Mouse (Mus musculus) inflammation-experienced regulatory T-cells, adult 6 months (primary cell): ENCODE results near the gene Clasrp. TPM values are rescaled to one million over a fixed set of nuclear protein-coding genes. Genes with fewer than 3 reads are reported as not detected.
"Not testable (repeated sequence)": the region's sequence is repeated elsewhere in the genome, so short reads cannot be mapped to it uniquely, and the experiment has no call there.

Experiments
- ATAC-seq: one replicate; pipeline ENCODE4 v1.8.0; 2017
- polyA plus RNA-seq, 3 experiments: library from polyadenylated mRNA; unstranded; fragments of 100-300 nt; shearing (Covaris generic); gene quantifications; one replicate each; pipeline ENCODE4 v1.2.1; 2017

Clasrp gene
- polyA plus RNA-seq, 3 experiments from 2014 or later: 8.1 to 10.8 (median 9.8) TPM

DNA sequence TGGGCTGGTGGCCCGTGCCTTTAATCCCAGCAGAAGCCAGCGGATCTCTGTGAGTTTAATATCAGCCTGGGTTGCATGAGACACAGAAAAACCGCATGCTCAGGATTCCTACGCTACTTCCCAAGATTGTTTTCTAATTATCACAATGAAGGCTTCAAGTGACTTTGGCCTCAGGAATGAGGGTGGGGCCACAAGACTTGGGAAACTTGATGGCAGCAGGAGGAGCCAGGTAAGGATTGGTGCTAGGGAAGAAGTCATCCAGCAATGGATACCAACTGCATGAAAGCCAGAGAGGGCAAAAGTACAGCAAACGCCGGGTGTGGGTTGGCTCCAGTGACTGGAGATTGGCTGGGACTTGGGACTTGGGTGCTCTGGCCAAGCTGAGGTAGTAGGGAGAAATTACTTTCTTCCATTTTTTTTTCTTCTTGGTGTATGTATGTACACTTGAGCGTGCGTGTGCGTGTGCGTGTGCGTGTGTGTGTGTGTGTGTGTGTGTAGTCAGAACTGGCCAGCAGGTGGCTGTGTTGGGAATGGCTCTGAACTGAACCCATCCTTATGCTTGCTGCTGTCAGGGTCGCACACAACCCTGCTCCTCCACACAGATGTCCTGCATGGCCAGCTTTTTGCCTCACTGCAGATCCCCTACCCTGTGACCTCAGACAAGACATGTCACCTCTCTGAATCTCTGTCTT is 5.5 kb upstream of the Clasrp start:
- no peak for ATAC-seq

DNA sequence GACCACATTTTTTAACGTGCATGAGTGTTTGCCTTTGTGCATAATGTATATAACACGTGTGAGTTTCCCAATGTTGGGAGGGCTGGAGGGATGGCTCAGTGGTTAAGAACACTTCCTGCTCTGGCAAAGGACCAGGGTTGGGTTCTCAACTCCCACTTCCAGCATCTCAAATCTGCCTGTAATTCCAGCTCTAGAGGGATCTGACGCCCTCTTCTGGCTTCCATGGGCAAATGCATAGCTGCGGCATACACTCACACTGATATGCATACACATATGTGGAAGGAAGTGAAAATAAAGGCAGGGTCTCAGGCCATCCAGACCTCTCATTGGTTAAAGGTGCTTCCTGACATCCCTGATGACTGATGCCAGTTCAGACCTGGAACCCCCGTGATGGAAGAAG is 3.0 kb upstream of the Clasrp start:
- no peak for ATAC-seq

DNA sequence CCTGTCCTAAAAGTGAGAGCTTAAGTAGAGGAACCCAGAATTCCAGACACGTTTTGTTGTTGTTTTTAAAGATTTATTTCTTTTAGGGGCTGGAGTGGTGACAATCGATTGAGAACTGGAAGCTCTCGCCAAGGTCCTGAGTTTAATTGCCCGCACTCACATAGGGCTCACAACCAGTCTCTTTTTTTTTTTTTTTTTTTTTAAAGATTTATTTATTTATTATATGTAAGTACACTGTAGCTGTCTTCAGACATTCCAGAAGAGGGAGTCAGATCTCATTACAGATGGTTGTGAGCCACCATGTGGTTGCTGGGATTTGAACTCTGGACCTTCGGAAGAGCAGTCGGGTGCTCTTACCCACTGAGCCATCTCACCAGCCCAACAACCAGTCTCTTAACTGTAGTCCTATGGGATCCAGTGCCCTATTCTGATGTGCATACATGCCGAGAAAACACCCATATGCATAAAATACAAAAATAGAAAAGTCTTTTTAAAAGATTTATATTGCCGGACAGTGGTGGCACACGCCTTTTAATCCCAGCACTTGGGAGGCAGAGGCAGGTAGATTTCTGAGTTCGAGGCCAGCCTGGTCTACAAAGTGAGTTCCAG is 424 bp upstream of the Clasrp start:
- not testable (repeated sequence) for ATAC-seq

DNA sequence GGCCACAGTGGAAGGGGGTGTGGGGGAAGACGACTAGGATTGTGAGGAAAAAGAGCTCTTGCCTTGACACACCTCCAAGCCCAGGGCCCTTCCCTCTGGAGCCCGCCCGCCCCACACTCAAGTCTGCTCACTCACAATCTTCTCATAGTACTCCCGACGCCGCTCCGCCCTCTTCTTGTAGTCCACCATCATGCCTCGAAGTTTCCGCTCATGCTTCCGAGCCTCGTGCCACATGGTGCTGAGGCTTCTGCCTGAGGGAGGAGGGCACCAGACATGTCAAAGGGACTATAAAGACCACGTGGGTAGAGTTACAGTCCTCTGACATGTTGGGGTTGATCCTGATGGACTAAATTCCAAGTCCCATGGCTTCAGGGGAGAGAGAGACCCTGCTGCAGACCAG is 1.2 kb downstream of the Clasrp start:
- ATAC-seq: no peak

GRCm38 (mm10) chr7:19600562-19600961 is 3.7 kb downstream of the Clasrp start:
- ATAC-seq: no peak

DNA sequence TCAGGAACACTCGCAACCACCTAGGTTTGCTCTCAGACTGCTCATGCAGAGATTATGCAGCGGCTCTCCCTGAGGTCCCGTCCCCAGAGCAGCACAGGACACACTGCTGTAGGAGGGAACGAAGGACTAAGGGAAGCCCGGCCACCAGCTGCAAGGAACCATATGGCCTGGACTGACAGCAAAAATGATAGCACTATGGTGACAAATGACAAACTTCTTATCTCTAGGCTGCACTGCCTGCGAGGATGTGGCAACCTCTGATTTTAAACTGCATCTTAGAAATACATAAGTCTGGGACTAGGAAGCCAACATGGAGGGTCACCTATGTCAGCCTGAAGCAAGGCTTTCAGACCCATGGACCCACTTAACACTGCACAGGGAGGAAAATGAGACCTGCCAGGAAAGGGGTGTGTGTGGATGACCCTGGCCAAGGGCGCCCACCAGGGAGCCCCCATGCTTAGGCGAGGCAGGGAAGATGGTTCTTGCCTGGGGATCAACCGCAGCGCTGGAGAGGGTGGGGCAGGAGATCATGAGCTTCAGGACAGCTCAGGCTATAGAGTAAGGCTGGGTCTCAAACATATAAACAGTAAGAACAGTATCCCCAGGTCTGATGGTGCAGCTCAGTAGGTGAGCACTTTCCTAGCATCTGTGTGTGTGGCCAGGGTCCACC is 11.1 kb downstream of the Clasrp start:
- no peak for ATAC-seq

DNA sequence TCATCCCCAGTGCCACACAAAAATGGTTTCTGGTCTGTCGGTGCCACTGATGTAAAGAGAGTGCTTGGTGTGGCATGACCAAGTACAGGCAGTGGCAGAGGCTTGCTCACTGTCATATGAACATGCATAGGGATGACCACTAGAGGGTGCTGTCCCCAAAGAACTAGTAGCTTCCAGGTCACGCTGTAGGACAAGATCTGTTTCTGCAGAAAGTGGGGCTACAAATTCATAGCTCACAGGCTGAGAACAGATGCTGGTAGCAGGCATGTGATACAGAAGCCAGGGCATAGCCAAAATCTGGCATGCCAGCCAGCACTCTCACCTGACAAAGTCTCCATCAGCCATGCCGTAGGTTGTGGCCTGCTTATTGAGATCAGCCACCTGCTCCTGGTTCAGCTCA is 14.4 kb downstream of the Clasrp start:
- peak; percentile 68 for ATAC-seq

DNA sequence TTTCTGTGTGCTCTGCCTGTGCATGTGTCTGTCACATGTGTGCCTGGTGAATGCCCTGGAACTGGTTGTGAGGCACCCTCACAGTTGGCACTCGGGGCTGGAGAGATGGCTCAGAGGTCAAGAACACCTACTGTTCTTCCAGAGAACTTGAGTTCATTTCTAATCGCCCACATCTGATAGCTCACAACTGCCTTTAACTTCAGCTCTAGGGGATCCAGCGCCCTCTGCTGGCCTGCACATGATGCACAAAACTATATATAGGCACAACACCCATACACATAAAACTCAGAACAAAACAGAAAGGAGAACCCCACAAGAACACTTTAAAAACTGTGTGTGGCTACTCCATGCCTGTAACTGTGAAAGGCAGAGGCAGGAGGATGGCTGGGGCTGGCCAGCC is 15.1 kb downstream of the Clasrp start:
- ATAC-seq: no peak

GRCm38 (mm10) chr7:19586269-19586668 is 18.0 kb downstream of the Clasrp start:
- ATAC-seq: no peak

- ATAC-seq: no peak
These were observed 23.7 kb downstream of the Clasrp start for GRCm38 (mm10) chr7:19580634-19581033.

- ATAC-seq: no peak
These were observed 24.5 kb downstream of the Clasrp start for GRCm38 (mm10) chr7:19579751-19580150.

- no peak for ATAC-seq
These were observed 25.9 kb downstream of the Clasrp start for GRCm38 (mm10) chr7:19578436-19578835.

DNA sequence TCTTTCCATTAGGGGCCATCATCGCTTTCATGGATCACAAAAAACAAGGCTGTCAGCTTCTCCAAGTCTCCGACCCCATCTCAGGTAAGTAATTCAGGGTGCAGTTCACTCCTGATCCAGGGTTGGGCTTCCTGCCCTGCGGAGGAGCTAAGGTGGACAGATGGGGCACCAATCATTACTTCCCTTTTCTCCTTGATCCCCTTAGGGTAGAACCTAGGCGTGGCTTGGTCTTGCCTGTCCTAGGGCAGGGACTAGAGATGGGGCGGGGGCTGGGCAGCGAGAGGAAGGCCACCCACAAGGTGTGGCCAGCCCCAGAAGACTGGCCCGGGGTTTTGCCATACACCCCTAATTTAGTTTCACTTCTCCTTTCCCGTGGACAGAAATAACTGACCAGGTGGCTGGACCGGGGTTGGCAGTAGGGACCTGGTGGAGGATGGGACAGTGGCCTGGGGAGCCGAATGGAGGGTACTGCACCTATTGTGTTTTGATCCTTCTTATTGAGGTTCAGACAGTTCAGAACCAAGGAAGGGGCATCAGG is 26.3 kb downstream of the Clasrp start:
- ATAC-seq: peak; percentile 9

DNA sequence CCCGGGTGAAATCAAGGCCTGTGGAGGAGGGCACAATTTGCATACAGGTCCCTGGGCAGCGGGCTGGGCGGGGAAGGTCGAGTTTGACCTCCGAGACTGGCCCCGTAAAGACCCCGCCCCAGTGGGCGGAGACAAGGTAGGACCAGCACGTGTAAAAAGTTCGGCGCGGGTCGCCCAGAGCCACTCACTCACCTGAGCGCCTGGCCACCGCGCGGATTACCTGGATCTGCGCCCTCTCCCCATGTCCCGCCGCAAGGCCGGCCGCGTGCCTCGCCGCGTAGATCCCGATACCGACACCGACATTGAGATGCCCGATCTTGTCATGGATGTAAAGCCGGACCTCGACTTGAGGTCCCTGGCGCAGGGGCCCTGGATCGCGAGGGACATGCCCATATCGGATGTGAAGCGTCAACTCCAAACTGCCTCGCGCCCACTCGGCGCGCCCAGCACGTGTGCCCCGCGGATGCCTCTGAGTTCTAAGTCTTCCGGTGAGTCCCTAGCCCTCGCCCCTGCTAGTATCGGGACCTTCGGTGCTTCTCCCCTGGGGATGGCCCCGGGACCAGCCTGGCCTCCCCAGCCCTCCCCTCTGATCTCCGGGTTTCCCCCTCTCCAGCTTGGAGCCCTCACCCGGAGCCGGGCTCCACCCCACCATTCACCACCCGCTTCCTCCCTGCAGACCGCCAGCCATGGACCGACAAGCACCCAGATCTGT is 27.0 kb downstream of the Clasrp start, which contains the start of the genes Zfp296 and Gemin7:
Gene Zfp296 (plus strand): TSS at position 147 of the 712 bp plus-strand sequence.
Gene Gemin7 (minus strand): TSS at position 455 of the 712 bp plus-strand sequence.
- ATAC-seq: peak; percentile 55

GRCm38 (mm10) chr7:19575559-19575958 is 28.7 kb downstream of the Clasrp start:
- ATAC-seq: no peak

DNA sequence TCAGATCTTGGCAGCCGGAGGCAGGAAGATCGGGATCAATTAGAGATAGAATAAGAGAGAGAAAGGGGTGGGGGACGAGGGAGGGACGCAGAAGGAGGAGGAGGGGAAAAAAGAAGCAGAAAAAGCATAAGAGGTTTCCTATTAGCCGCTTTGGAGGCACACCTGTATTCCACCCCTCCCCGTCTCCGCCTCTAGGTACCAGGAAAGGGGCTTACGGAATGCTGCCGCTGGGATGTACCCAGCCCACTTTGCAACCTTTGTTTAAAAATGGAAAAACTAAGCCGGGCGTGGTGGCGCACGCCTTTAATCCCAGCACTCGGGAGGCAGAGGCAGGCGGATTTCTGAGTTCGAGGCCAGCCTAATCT is 30.5 kb downstream of the Clasrp start:
- ATAC-seq: no peak

DNA sequence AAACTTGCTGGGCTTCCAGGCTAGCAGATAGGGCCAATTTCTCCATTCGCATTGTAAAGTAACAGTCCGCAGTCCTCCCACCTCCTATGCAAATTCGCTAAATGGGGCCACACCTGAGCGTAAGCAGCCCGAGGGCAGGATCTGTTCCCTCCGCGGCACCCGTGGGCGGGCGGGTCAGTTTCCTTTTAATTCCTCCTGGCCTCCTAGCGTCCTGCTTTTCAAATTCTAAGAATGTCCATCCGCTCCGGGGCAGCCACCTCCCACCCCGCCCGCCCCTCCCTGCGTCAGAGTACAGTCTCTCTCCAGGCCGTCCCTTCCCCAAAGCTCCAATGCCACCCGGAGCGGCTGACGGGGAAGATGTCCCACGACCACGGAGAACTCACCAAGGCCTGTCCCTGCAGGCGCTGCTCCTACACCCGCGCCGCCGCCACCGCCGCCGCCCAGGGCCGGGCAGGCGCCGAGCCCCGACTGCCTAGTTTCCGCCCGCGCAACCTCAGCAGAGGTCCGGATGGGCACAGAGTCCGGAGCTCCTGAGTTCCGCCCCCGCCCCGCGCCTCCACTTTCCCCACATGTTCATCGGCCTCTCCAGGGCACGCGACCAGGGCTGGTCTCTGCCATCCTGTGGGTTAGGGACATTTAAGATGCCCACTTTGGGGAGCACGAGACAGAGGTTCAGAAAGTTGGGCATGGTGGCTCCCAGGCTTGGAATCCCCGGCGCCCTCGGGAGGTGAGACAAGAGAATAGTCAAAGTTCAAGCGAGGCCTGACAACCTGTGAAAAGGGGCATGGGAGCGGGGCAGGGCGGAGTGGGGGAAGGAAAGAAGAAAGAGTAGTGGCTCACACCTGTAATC is 31.1 kb downstream of the Clasrp start:
- ATAC-seq: peak; percentile 70

GRCm38 (mm10) chr7:19569647-19570046 is 34.6 kb downstream of the Clasrp start:
- ATAC-seq: no peak

DNA sequence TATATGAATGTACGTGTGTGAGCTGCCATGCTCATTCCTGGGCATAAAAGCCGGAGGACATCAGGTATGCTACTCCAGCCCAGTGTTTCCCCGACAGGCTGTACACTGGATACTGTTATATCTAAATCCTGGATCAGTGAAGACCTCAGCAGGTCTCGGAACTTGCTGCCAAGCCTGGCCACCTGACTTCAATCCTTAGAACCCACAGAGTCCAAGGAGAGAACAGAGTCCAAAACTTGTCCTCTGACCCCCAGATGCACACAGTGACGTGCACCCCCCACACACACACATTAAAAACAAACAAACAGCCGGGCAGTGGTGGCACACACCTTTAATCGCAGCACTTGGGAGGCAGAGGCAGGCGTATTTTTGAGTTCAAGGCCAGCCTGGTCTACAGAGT is 36.9 kb downstream of the Clasrp start:
- no peak for ATAC-seq

- no peak for ATAC-seq
These were observed 38.5 kb downstream of the Clasrp start for GRCm38 (mm10) chr7:19565803-19566202.

DNA sequence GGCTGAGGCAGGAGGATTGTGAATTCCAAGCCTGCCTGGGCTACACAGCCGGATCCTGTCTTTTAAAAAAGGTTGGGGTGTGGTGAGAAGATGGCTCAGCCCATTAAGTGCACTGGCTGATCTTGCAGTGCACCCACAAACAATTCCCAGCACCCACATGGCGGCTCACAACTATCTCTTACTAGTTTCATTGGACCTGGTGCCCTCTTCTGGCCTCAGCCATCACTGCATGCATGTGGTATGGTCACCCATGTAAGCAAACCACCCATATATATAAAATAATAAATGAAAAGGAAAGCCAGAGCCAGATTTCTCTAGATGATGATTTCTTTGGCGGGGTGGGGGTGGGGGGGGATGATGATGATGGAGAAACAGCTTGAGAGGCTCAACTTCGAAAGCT is 39.8 kb downstream of the Clasrp start:
- no peak for ATAC-seq

DNA sequence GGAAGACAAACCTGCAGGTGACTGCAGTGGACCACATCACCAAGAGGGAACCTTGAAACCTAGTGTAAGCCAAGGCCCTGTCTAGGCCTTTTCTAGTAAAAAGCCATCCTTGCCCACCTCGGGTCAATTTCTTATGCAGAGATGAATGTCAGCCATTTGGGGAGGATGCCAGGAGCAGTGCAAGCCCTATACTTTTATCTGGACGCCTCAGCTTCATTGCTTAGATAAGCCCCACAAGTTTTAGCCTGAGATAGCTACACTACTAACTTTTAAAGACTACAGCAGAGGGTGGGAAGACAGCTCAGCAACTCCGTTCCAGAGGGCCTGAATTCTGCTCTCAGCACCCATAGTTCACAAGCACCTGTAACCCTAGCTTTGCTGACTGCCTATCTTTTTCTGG is 40.4 kb downstream of the Clasrp start:
- ATAC-seq: no peak
